8 mouse cellular contexts compared by ENCODE assay signal in genomic region chr9:62857216-62857615, GRCm38 (mm10). TPM values are rescaled to one million over a fixed set of nuclear protein-coding genes. Genes with fewer than 3 reads are reported as not detected.
DNase-seq lines count a peak whose midpoint lies in the region; ATAC-seq lines count a peak whose summit lies in the region.

No protein-coding gene starts in this region.

- ATAC-seq in heart, embryonic 15.5 days (replicated peaks; ENCODE audit: insufficient number of reproducible peaks, insufficient read depth, low FRiP score, low read depth), result no peak
- no peak for ATAC-seq in heart, embryonic 12.5 days (ENCODE audit: insufficient number of reproducible peaks, low FRiP score)
- ATAC-seq in intestine, embryonic 15.5 days, result peak; percentile 84
- ATAC-seq in limb, embryonic 11.5 days (ENCODE audit: insufficient number of reproducible peaks, low FRiP score, low TSS enrichment, low read depth), result no peak
- 0 out of 2 replicates have a peak, but pooled peaks have one; percentile 28 for ATAC-seq in monocyte, adult 5-6 weeks (replicated peaks; ENCODE audit: insufficient number of reproducible peaks, low FRiP score, low TSS enrichment, poor library complexity, severe bottlenecking)

- no peak for DNase-seq in limb, embryonic 11.5 days (ENCODE audit: low spot score)
- DNase-seq in cerebellum, adult 11-12 months, result no peak
- no peak for DNase-seq in urinary bladder, adult 18-20 months (ENCODE audit: low spot score in 2 of 2)
- DNase-seq in layer of hippocampus, adult 18-20 months (ENCODE audit: low spot score in 2 of 2), result no peak

- H3K9ac ChIP-seq in heart, embryonic 15.5 days, result no peak overlapping the region
- no peak overlapping the region for H3K9ac ChIP-seq in heart, embryonic 12.5 days
- peak overlapping the region; percentile 44 for H3K9ac ChIP-seq in intestine, embryonic 15.5 days
- peak overlapping the region; percentile 35; the same call in 1 of the 2 replicates for H3K9ac ChIP-seq in limb, embryonic 11.5 days (ENCODE audit: low read length)

- WGBS in heart, embryonic 15.5 days, result 76% methylated on average over 9 of the region's 9 CpGs
- 73% methylated on average over 9 of the region's 9 CpGs for WGBS in heart, embryonic 12.5 days
- WGBS in intestine, embryonic 15.5 days, result 44% methylated on average over 9 of the region's 9 CpGs
- 59% methylated on average over 9 of the region's 9 CpGs for WGBS in limb, embryonic 11.5 days

- H3K9me3 ChIP-seq in heart, embryonic 15.5 days (replicated peaks), result no peaks in the 10 kb centered on the region
- H3K9me3 ChIP-seq in heart, embryonic 12.5 days (replicated peaks), result no peaks in the 10 kb centered on the region
- H3K9me3 ChIP-seq in intestine, embryonic 15.5 days, result no peaks in the 10 kb centered on the region
- no peaks in the 10 kb centered on the region for H3K9me3 ChIP-seq in limb, embryonic 11.5 days (ENCODE audit: control insufficient read depth, low read length)

- H3K4me2 ChIP-seq in heart, embryonic 15.5 days, result peak overlapping the region; percentile 43; the same call in 1 of the 2 replicates
- no peak overlapping the region for H3K4me2 ChIP-seq in heart, embryonic 12.5 days
- H3K4me2 ChIP-seq in intestine, embryonic 15.5 days (replicated peaks), result peak overlapping the region; percentile 61
- H3K4me2 ChIP-seq in limb, embryonic 11.5 days (ENCODE audit: low read depth, severe bottlenecking), result peak overlapping the region; percentile 35; the same call in 1 of the 2 replicates

- H3K4me1 ChIP-seq in heart, embryonic 15.5 days (replicated peaks), result peaks cover 18% of the 10 kb centered on the region
- H3K4me1 ChIP-seq in heart, embryonic 12.5 days (replicated peaks), result peaks cover 21% of the 10 kb centered on the region
- H3K4me1 ChIP-seq in intestine, embryonic 15.5 days (replicated peaks), result peaks cover 30% of the 10 kb centered on the region
- H3K4me1 ChIP-seq in limb, embryonic 11.5 days (ENCODE audit: control insufficient read depth, insufficient read depth, low read length), result peaks cover 36% of the 10 kb centered on the region

- H3K27me3 ChIP-seq in heart, embryonic 15.5 days, result no peaks in the 10 kb centered on the region
- H3K27me3 ChIP-seq in heart, embryonic 12.5 days (replicated peaks), result no peaks in the 10 kb centered on the region
- no peaks in the 10 kb centered on the region for H3K27me3 ChIP-seq in intestine, embryonic 15.5 days (replicated peaks)
- no peaks in the 10 kb centered on the region for H3K27me3 ChIP-seq in limb, embryonic 11.5 days (ENCODE audit: control insufficient read depth, insufficient read depth, low read length)

- H3K27ac ChIP-seq in heart, embryonic 15.5 days, result 0 out of 2 replicates have a peak overlapping the region, but pooled peaks have one; percentile 18
- no peak overlapping the region for H3K27ac ChIP-seq in heart, embryonic 12.5 days (ENCODE audit: poor library complexity, severe bottlenecking)
- peak overlapping the region; percentile 96 for H3K27ac ChIP-seq in intestine, embryonic 15.5 days
- peak overlapping the region; percentile 88 for H3K27ac ChIP-seq in limb, embryonic 11.5 days (replicated peaks; ENCODE audit: low read depth, low read length)

- no peaks in the 10 kb centered on the region for H3K36me3 ChIP-seq in heart, embryonic 15.5 days
- H3K36me3 ChIP-seq in heart, embryonic 12.5 days, result peaks cover 2% of the 10 kb centered on the region; the same call in 1 of the 2 replicates
- no peaks in the 10 kb centered on the region for H3K36me3 ChIP-seq in intestine, embryonic 15.5 days
- H3K36me3 ChIP-seq in limb, embryonic 11.5 days (ENCODE audit: control insufficient read depth, insufficient read depth, low read length), result no peaks in the 10 kb centered on the region

- H3K4me3 ChIP-seq in heart, embryonic 15.5 days, result no peak overlapping the region
- no peak overlapping the region for H3K4me3 ChIP-seq in heart, embryonic 12.5 days
- peak overlapping the region; percentile 38 for H3K4me3 ChIP-seq in intestine, embryonic 15.5 days (replicated peaks)
- no peak overlapping the region for H3K4me3 ChIP-seq in limb, embryonic 11.5 days (ENCODE audit: low read depth, low read length)

RNA-seq across cellular contexts. Expression of gene Calml4, which starts 0.7 kb away (rescaled TPM):
- polyA plus RNA-seq in heart, embryonic 15.5 days (2015; fragmentation: Nextera tagmentation; extraction: Ambion mirVana), result 3.0 and 4.3 TPM in 2 replicates
- 0.27 and 0.52 TPM in 2 replicates for polyA plus RNA-seq in heart, embryonic 12.5 days (2016; fragmentation: Nextera tagmentation; extraction: Ambion mirVana)
- 193 and 202 TPM in 2 replicates for polyA plus RNA-seq in intestine, embryonic 15.5 days (2015; fragmentation: Nextera tagmentation; extraction: Ambion mirVana)
- 4.7 and 4.9 TPM in 2 replicates for polyA plus RNA-seq in limb, embryonic 11.5 days (2014; fragmentation: Nextera tagmentation; extraction: Ambion mirVana)
- 0.48 TPM in 1 of 3 replicates, not detected in the others for total RNA-seq in monocyte, adult 5-6 weeks (2017)
- 1 to 10 TPM; 1.8 to 2.0 TPM for total RNA-seq in layer of hippocampus, adult 18-20 months (2021)

RNA-seq across cellular contexts. Expression of gene Cln6, which starts 18.6 kb away (rescaled TPM):
- polyA plus RNA-seq in heart, embryonic 15.5 days (2015; fragmentation: Nextera tagmentation; extraction: Ambion mirVana), result 14.1 and 18.0 TPM in 2 replicates
- 19.6 and 21.6 TPM in 2 replicates for polyA plus RNA-seq in heart, embryonic 12.5 days (2016; fragmentation: Nextera tagmentation; extraction: Ambion mirVana)
- 29.6 and 30.6 TPM in 2 replicates for polyA plus RNA-seq in intestine, embryonic 15.5 days (2015; fragmentation: Nextera tagmentation; extraction: Ambion mirVana)
- 17.3 and 18.6 TPM in 2 replicates for polyA plus RNA-seq in limb, embryonic 11.5 days (2014; fragmentation: Nextera tagmentation; extraction: Ambion mirVana)
- 4.7 to 8.7 TPM (median 6.7 TPM) in 3 replicates for total RNA-seq in monocyte, adult 5-6 weeks (2017)
- total RNA-seq in layer of hippocampus, adult 18-20 months (2021), result 10 to 100 TPM; 10.2 to 13.5 TPM

RNA-seq across cellular contexts. Expression of gene Fem1b, which starts 45.5 kb away (rescaled TPM):
- polyA plus RNA-seq in heart, embryonic 15.5 days (2015; fragmentation: Nextera tagmentation; extraction: Ambion mirVana), result 11.4 and 14.8 TPM in 2 replicates
- polyA plus RNA-seq in heart, embryonic 12.5 days (2016; fragmentation: Nextera tagmentation; extraction: Ambion mirVana), result 23.4 and 23.9 TPM in 2 replicates
- polyA plus RNA-seq in intestine, embryonic 15.5 days (2015; fragmentation: Nextera tagmentation; extraction: Ambion mirVana), result 16.2 and 16.7 TPM in 2 replicates
- 36.6 and 42.2 TPM in 2 replicates for polyA plus RNA-seq in limb, embryonic 11.5 days (2014; fragmentation: Nextera tagmentation; extraction: Ambion mirVana)
- 17.9 to 19.1 TPM (median 18.0 TPM) in 3 replicates for total RNA-seq in monocyte, adult 5-6 weeks (2017)
- 100 to 1,000 TPM in 1 of 2 experiments, 10 to 100 TPM in 1; 95.5 to 100 TPM for total RNA-seq in layer of hippocampus, adult 18-20 months (2021)

Comparison
In these comparisons a context has a peak if more than half of its experiments do, and no peak if none do; other contexts are left out.
1. ATAC-seq: peak in intestine, embryonic 15.5 days (single experiment) and monocyte, adult 5-6 weeks (single experiment); none in heart, embryonic 15.5 days (single experiment), heart, embryonic 12.5 days (single experiment) and limb, embryonic 11.5 days (single experiment).
2. H3K9ac ChIP-seq: peak in intestine, embryonic 15.5 days (single experiment) and limb, embryonic 11.5 days (single experiment); none in heart, embryonic 15.5 days (single experiment) and heart, embryonic 12.5 days (single experiment).
3. RNA of gene Calml4, which starts 0.7 kb away (polyA plus RNA-seq): 193 to 202 TPM in intestine, embryonic 15.5 days; 4.7 to 4.9 TPM in limb, embryonic 11.5 days, 3.0 to 4.3 TPM in heart, embryonic 15.5 days and 0.27 to 0.52 TPM in heart, embryonic 12.5 days; every median in the first group is over 10 times any median in the second.